Mouse (Mus musculus) forebrain, embryonic 15.5 days (tissue): ENCODE measurements around the gene Fbxo4. TPM values are rescaled to one million over a fixed set of nuclear protein-coding genes. Genes with fewer than 3 reads are reported as not detected.
A peak's percentile ranks its signal among the peaks of the same experiment; 100 is the strongest.

Experiments used
- ATAC-seq: fragments of 200-750 bp; cut with Nextera tagmentation; replicated peaks from 2 replicates; pipeline ENCODE4 v1.8.0; 2017; ENCODE audit warnings: mild to moderate bottlenecking, moderate TSS enrichment, moderate library complexity
- H3K27ac ChIP-seq: fragments of 300-500 bp; sonication (generic); replicated peaks from 2 replicates; pipeline ENCODE4 v1.5.1; 2015; ENCODE audit warnings: mild to moderate bottlenecking, inconsistent platforms
- H3K27me3 ChIP-seq: fragments of 300-500 bp; sonication (generic); 2 replicates; pipeline ENCODE4 v1.6.1; 2015; ENCODE audit warnings: inconsistent platforms
- H3K36me3 ChIP-seq: fragments of 300-500 bp; sonication (generic); 2 replicates; pipeline ENCODE4 v1.6.1; 2015; ENCODE audit warnings: mild to moderate bottlenecking, inconsistent platforms
- H3K4me1 ChIP-seq: fragments of 300-500 bp; sonication (generic); 2 replicates; pipeline ENCODE4 v1.6.1; 2015; ENCODE audit warnings: inconsistent platforms
- H3K4me2 ChIP-seq: fragments of 300-500 bp; sonication (generic); replicated peaks from 2 replicates; pipeline ENCODE4 v1.6.1; 2015; ENCODE audit warnings: mild to moderate bottlenecking, inconsistent platforms
- H3K4me3 ChIP-seq: fragments of 300-500 bp; sonication (generic); 2 replicates; pipeline ENCODE4 v1.5.1; 2015; ENCODE audit warnings: mild to moderate bottlenecking, inconsistent platforms
- H3K9ac ChIP-seq: fragments of 300-500 bp; sonication (generic); replicated peaks from 2 replicates; pipeline ENCODE4 v1.6.1; 2015; ENCODE audit warnings: mild to moderate bottlenecking, inconsistent platforms
- H3K9me3 ChIP-seq: fragments of 300-500 bp; sonication (generic); 2 replicates; pipeline ENCODE4 v1.6.1; 2016; ENCODE audit warnings: inconsistent platforms
- WGBS: fragments of 180-500 bp; shearing (Covaris S2); methylation state at CpG from one replicate; pipeline ENCODE4 v1.1.7; 2015; ENCODE audit warnings: mixed read lengths; 5-methylcytosine and 5-hydroxymethylcytosine counted together
- polyA plus RNA-seq: library from polyadenylated mRNA; unstranded; fragments of >200 nt; fragmentation: Nextera tagmentation; extraction: Ambion mirVana; gene quantifications from 2 replicates; pipeline ENCODE4 v1.2.1, GENCODE M21; 2015

Gene Fbxo4
- 7.5 and 7.8 TPM in 2 replicates for polyA plus RNA-seq

DNA sequence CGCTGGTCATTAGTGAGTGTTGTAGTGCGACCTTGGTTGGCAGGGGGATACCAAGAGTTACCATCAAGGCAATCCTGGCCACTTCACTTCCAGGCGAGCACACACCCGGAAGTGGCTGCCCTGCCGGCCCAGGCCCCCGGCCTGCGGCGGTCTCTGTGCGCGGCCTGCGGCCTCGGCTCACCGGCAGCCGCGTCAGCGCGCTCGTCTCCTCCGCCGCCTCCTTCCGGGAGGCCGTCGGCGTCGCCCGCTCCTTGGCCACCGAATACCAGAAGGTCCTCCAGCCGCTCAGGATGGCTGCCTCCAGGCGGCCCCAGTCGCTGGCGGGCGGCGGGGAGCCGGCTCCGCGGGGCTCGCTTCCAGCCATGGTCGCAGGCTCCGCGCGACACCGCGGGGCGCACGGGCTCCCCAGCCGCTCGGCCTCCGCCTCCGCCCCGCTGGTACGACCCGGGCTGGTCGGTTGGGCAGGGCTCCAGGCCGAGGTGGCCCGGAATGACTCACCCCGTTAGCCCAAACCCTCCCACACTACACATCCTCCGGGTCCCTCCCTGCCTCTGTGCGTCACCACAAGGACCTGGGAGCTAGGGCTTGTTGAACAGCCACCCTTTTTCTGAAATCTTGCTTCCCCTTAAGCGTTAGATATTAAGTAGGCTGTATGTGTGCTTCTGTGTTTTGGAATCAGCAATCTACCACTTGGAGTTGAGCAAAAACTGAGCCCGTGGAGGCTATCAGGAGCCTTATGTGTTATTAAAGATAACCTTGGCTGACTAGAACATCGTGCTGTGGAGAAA, at the start of gene Fbxo4:
Gene Fbxo4 (minus strand): TSS at position 513 of the 788 bp plus-strand sequence.
- Histone ChIP-seq H3K27me3 (no peaks in the 10 kb centered on the region), H3K9me3 (no peaks in the 10 kb centered on the region), H3K36me3 (peaks cover 7% of the 10 kb centered on the region), H3K4me1 (0 out of 2 replicates have a peak, but pooled peaks cover 5% of the 10 kb centered on the region), H3K9ac (peak within 1 kb of the TSS; percentile 77), H3K4me2 (peak within 1 kb of the TSS; percentile 57), H3K27ac (peak within 1 kb of the TSS; percentile 92), H3K4me3 (peak within 1 kb of the TSS; percentile 62)
- ATAC-seq: peak; percentile 94
- 2% methylated on average over 61 of the region's 61 CpGs for WGBS

DNA sequence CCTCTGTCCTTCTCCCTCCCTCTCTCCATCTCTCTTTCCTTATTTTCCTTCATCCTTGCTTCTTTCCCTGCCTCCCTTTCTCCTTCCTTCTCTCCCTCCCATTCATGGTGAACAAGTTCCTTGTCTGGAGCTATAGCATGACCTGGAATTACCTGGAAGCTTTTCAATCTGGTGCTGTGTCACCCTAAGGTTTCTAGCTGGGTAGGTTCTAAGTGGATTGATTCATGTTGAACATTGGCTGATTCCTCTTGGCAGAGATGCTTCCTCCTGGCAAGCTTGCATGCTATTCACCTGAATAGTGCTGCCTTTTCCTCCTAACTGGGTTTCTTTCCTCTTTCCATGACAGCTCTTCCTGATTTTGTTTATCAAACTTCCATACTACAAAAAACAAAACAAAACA, 49.6 kb upstream of the Fbxo4 start:
- H3K4me2 ChIP-seq: no peak overlapping the region
- H3K9me3 ChIP-seq: no peaks in the 10 kb centered on the region
- H3K27me3 ChIP-seq: no peaks in the 10 kb centered on the region
- H3K27ac ChIP-seq: no peak overlapping the region
- H3K9ac ChIP-seq: no peak overlapping the region
- no peaks in the 10 kb centered on the region for H3K36me3 ChIP-seq
- peaks cover 11% of the 10 kb centered on the region for H3K4me1 ChIP-seq
- no peak overlapping the region for H3K4me3 ChIP-seq
- ATAC-seq: no peak

- Histone ChIP-seq H3K9ac (no peak overlapping the region), H3K36me3 (no peaks in the 10 kb centered on the region), H3K27me3 (no peaks in the 10 kb centered on the region), H3K9me3 (no peaks in the 10 kb centered on the region), H3K4me3 (no peak overlapping the region), H3K27ac (no peak overlapping the region), H3K4me1 (peaks cover 11% of the 10 kb centered on the region), H3K4me2 (no peak overlapping the region)
- WGBS: 74% methylated on average over 6 of the region's 6 CpGs
- ATAC-seq: no peak
These were observed 49.0 kb upstream of the Fbxo4 start for GRCm38 (mm10) chr15:4028411-4028700.

- Histone ChIP-seq H3K4me2 (peak overlapping the region; percentile 62), H3K36me3 (no peaks in the 10 kb centered on the region), H3K27ac (peak overlapping the region; percentile 97), H3K27me3 (no peaks in the 10 kb centered on the region), H3K4me1 (peaks cover 11% of the 10 kb centered on the region), H3K9me3 (no peaks in the 10 kb centered on the region), H3K4me3 (peak overlapping the region; percentile 96), H3K9ac (peak overlapping the region; percentile 88)
- peak; percentile 4; the same call in 1 of the 2 replicates for ATAC-seq
- WGBS: 3% methylated on average over 6 of the region's 6 CpGs
These were observed 48.5 kb upstream of the Fbxo4 start for GRCm38 (mm10) chr15:4027671-4028410.

- WGBS: under 1% methylated on average over 63 of the region's 65 CpGs
These were observed 47.6 kb upstream of the Fbxo4 start for GRCm38 (mm10) chr15:4026831-4027584.

GRCm38 (mm10) chr15:4026231-4026773, 46.9 kb upstream of the Fbxo4 start, which contains the start of gene Oxct1:
Oxct1 (plus strand) TSS chr15:4026383.
- Histone ChIP-seq H3K4me3 (peak within 1 kb of the TSS; percentile 96), H3K4me2 (peak within 1 kb of the TSS; percentile 62), H3K27me3 (no peaks in the 10 kb centered on the region), H3K27ac (peak within 1 kb of the TSS; percentile 97), H3K4me1 (peaks cover 11% of the 10 kb centered on the region), H3K9me3 (no peaks in the 10 kb centered on the region), H3K36me3 (no peaks in the 10 kb centered on the region), H3K9ac (peak within 1 kb of the TSS; percentile 88)
- ATAC-seq: peak; percentile 97
- WGBS: under 1% methylated on average over 44 of the region's 45 CpGs

More at GRCm38 (mm10) chr15:4026831-4027584, 47.6 kb upstream of the Fbxo4 start:
- Histone ChIP-seq H3K4me1 (peaks cover 11% of the 10 kb centered on the region), H3K27me3 (no peaks in the 10 kb centered on the region), H3K4me2 (peak overlapping the region; percentile 62), H3K4me3 (peak overlapping the region; percentile 96), H3K27ac (peak overlapping the region; percentile 97), H3K9ac (peak overlapping the region; percentile 88), H3K36me3 (no peaks in the 10 kb centered on the region), H3K9me3 (no peaks in the 10 kb centered on the region)
- peak; percentile 83 for ATAC-seq

- H3K4me1 ChIP-seq: peaks cover 11% of the 10 kb centered on the region
- WGBS: 45% methylated on average over 11 of the region's 11 CpGs
- peak overlapping the region; percentile 62 for H3K4me2 ChIP-seq
- H3K27ac ChIP-seq: peak overlapping the region; percentile 97; the same call in 1 of the 2 replicates
- peak overlapping the region; percentile 96; the same call in 1 of the 2 replicates for H3K4me3 ChIP-seq
- no peaks in the 10 kb centered on the region for H3K9me3 ChIP-seq
- no peak overlapping the region for H3K9ac ChIP-seq
- H3K27me3 ChIP-seq: no peaks in the 10 kb centered on the region
- H3K36me3 ChIP-seq: no peaks in the 10 kb centered on the region
- ATAC-seq: no peak
These were observed 46.1 kb upstream of the Fbxo4 start for GRCm38 (mm10) chr15:4025508-4025904.

DNA sequence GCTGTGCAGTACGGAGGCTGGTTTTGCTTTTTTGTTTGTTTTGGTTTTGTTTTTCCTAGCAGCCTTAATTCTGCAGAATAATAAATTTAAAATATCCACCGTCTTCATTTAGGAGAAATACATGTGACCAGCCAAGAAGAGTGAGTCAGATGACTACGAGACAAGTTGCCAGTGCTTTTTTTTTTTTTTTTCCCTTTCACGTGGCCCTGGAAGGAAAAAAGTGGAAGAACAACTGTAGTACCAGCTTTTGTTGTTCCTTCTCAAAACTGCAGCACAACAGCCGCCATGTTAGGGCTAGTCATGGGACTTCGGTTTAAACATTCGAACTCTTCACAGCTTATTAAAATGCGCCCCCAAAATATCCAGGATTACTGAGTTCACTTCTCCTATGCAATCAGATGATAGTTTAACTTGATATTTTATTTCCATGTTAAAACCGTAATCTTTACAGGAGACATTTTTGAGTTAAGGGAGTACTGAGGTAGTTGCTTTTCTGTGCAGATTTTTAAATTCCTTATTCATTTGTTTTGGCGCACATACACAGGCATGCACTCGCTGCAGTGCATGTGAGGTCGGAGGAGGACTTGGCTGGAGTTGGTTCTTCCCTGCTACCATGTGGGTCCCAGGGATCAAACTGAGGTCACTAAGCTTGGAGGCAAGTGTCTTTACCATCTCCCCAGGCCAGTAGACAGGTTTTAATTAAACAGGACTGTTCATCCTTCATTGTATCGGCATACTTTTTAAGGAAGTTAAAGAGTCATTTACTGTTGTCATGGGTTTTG, 45.5 kb upstream of the Fbxo4 start:
- Histone ChIP-seq H3K36me3 (no peaks in the 10 kb centered on the region), H3K4me3 (no peak overlapping the region), H3K9me3 (no peaks in the 10 kb centered on the region), H3K4me2 (no peak overlapping the region), H3K27ac (no peak overlapping the region), H3K9ac (no peak overlapping the region), H3K27me3 (no peaks in the 10 kb centered on the region), H3K4me1 (peaks cover 11% of the 10 kb centered on the region)
- 81% methylated on average over 13 of the region's 13 CpGs for WGBS
- no peak for ATAC-seq

DNA sequence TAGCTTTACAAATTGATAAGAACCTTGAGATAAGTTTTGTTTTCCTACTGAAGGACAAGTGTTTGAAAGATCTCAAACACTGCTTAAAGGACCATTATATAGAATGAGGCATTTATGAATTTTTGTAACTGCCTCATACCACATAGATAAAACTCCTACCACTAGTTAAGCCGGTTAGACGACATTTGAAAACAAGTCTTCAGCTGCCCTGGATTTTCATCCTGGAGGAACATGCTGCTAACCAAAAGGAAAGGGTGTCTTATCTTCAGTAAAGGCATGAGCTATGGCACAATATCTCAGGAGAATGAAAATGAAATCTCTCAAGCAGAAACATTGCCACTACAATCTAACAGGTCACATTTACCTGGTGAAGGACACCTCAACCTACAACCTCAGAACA, 44.4 kb upstream of the Fbxo4 start:
- no peak overlapping the region for H3K4me3 ChIP-seq
- no peaks in the 10 kb centered on the region for H3K9me3 ChIP-seq
- no peaks in the 10 kb centered on the region for H3K36me3 ChIP-seq
- no peak overlapping the region for H3K9ac ChIP-seq
- H3K4me1 ChIP-seq: peaks cover 11% of the 10 kb centered on the region
- 96% methylated on average over 2 of the region's 2 CpGs for WGBS
- no peak for ATAC-seq
- H3K27me3 ChIP-seq: no peaks in the 10 kb centered on the region
- H3K4me2 ChIP-seq: no peak overlapping the region
- H3K27ac ChIP-seq: no peak overlapping the region

GRCm38 (mm10) chr15:4020711-4021110, 41.3 kb upstream of the Fbxo4 start:
- ATAC-seq: no peak

DNA sequence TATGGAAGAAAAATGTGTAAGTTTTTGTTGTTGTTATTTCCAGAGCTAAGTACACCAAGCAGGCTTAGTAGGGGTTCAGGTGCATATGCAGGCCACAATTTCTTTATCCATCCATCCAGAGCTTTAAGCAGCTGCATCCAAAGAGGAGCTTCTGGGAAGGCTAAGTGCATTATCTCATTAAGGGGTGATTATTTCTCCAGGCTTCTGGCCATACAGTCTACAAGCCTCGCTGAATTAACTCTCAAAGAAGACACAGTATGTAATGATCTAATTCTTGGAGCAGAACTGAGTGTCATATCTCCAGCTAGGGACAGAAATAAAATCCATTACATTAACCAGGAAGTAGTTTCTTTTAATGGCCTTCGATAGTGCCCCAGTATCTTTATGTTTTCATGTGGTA, 34.5 kb upstream of the Fbxo4 start:
- Histone ChIP-seq H3K36me3 (no peaks in the 10 kb centered on the region), H3K9me3 (no peaks in the 10 kb centered on the region), H3K27me3 (no peaks in the 10 kb centered on the region), H3K4me2 (no peak overlapping the region), H3K9ac (no peak overlapping the region), H3K4me1 (no peaks in the 10 kb centered on the region), H3K27ac (no peak overlapping the region), H3K4me3 (no peak overlapping the region)
- no peak for ATAC-seq
- 71% methylated on average over 2 of the region's 2 CpGs for WGBS

More at GRCm38 (mm10) chr15:4020711-4021110, 41.3 kb upstream of the Fbxo4 start:
- no peak overlapping the region for H3K27ac ChIP-seq
- H3K4me2 ChIP-seq: no peak overlapping the region
- no peak overlapping the region for H3K9ac ChIP-seq
- no peaks in the 10 kb centered on the region for H3K4me1 ChIP-seq
- 60% methylated on average over 4 of the region's 4 CpGs for WGBS
- H3K36me3 ChIP-seq: no peaks in the 10 kb centered on the region
- H3K9me3 ChIP-seq: no peaks in the 10 kb centered on the region
- H3K4me3 ChIP-seq: no peak overlapping the region
- no peaks in the 10 kb centered on the region for H3K27me3 ChIP-seq
